Mouse (Mus musculus): ENCODE data around the gene Rps6ka1. TPM values are rescaled to one million over a fixed set of nuclear protein-coding genes. Genes with fewer than 3 reads are reported as not detected.
A peak's percentile ranks its signal among the peaks of the same experiment; 100 is the strongest.

The Rps6ka1 gene
- polyA plus RNA-seq, 1 experiment from 2014 or later, result 40.7 TPM

DNA sequence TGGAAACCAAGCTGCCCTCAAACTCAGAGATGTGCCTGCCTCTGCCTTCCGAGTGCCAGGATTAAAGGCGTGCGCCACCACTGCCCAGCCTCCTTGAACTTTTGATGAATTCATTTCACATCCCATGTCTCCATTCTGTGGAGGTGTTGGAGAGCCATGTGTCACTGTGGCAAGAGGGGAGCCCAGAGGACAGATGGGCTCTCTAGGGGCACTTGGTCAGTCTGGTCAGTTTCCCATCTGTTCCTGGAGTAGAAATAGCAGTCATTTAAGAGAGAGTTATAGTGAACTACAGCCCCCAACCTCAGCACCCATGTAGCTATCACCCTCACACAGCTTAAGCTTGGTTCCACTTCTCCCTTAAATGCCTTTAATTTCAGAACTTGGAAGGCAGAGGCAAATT, 8.4 kb upstream of the Rps6ka1 start:
- Histone ChIP-seq H3K4me2 (no peak overlapping the region), H3K9me3 (no peaks in the 10 kb centered on the region), H3K36me3 (no peaks in the 10 kb centered on the region), H3K4me1 (peaks cover 11% of the 10 kb centered on the region), H3K27ac (no peak overlapping the region), H3K9ac (no peak overlapping the region), H3K4me3 (no peak overlapping the region), H3K27me3 (no peaks in the 10 kb centered on the region)
- ATAC-seq (ENCODE audit: insufficient number of reproducible peaks, insufficient read depth, low FRiP score, low TSS enrichment, low read depth), result no peak
- WGBS, result 97% methylated on average over 3 of the region's 3 CpGs

DNA sequence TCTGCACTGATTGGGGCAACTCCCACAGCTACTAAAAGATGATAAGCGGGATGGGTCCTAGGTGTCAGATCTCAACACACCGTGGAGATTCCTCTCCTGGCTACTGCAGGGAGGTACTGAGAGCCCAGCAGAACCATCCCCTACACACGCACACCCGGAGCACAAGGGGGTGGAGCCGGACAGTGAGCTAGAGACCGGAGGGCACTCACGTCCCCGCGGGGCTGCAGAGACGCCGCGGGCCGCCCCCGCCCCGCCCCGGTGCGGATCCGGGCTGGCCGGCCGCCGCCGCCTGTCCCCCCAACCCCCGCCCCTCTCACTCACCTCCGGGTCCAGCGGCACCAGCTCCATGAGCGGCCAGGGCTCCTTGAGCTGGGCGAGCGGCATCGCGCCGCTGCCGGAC, 348 bp downstream of the Rps6ka1 start:
- ATAC-seq (ENCODE audit: insufficient number of reproducible peaks, insufficient read depth, low FRiP score, low TSS enrichment, low read depth), result peak; percentile 8; the same call in 1 of the 2 replicates
- no peaks in the 10 kb centered on the region for H3K27me3 ChIP-seq
- H3K9me3 ChIP-seq, result no peaks in the 10 kb centered on the region
- H3K4me1 ChIP-seq, result peaks cover 28% of the 10 kb centered on the region
- H3K27ac ChIP-seq, result peak overlapping the region; percentile 92
- peak overlapping the region; percentile 91 for H3K4me2 ChIP-seq
- peak overlapping the region; percentile 89 for H3K4me3 ChIP-seq
- no peaks in the 10 kb centered on the region for H3K36me3 ChIP-seq
- peak overlapping the region; percentile 91 for H3K9ac ChIP-seq
- 0% methylated on average over 14 of the region's 32 CpGs for WGBS

DNA sequence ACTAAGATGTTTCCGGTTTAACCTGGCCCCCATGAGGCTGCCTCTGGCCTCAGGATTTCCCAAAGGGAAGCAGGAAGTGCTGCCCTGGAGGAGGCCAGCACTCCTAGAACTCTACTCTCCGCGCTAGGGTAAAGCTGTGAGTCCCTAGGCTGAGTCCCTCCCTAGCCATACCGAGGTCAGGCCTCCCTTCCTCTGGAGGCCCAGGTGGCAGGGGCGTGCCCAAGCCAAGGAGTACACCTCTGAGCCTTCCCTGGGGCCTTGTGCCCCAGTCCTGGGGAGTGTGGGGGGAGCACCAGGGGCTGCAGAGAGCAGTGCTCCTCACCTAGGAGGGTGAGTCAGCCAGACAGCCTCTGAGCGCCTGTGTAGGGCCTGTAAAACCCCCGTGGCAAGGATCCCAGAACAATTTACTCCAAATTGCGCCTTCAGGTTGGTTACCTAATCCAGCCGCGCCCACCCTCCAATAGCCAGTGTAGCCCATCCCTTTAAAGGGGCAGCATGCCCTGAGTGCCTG, 1.6 kb downstream of the Rps6ka1 start:
- peak overlapping the region; percentile 91 for H3K9ac ChIP-seq
- H3K9me3 ChIP-seq, result no peaks in the 10 kb centered on the region
- H3K27ac ChIP-seq, result peak overlapping the region; percentile 92
- peaks cover 28% of the 10 kb centered on the region for H3K4me1 ChIP-seq
- ATAC-seq (ENCODE audit: insufficient number of reproducible peaks, insufficient read depth, low FRiP score, low TSS enrichment, low read depth), result no peak
- peak overlapping the region; percentile 89 for H3K4me3 ChIP-seq
- no peaks in the 10 kb centered on the region for H3K27me3 ChIP-seq
- H3K4me2 ChIP-seq, result peak overlapping the region; percentile 91
- 0 out of 2 replicates have a peak, but pooled peaks cover under 1% of the 10 kb centered on the region for H3K36me3 ChIP-seq
- WGBS, result 9% methylated on average over 10 of the region's 10 CpGs

DNA sequence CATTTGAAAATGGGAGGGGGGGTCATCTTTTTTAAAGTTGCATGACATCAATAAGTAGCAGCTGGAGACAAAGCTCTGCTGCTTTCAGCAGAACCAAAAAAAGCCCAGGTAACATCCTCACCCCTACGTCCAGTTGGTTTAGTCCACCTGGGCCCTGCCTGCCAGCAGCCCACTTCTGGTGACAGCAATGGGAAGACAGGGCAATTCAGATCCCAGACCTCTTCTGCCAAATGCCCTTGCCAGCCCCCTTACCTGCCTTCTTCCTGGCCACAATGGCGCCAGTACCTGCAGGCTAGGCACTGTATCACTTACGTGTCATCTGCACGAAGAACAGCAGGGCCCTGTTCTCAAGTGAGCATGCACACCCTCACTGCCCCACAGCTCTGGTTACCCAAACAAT, 2.3 kb downstream of the Rps6ka1 start:
- H3K4me2 ChIP-seq, result peak overlapping the region; percentile 91
- 74% methylated on average over 4 of the region's 4 CpGs for WGBS
- peaks cover 28% of the 10 kb centered on the region for H3K4me1 ChIP-seq
- H3K4me3 ChIP-seq, result 0 out of 2 replicates have a peak overlapping the region, but pooled peaks have one; percentile 89
- peak overlapping the region; percentile 92; the same call in 1 of the 2 replicates for H3K27ac ChIP-seq
- no peak for ATAC-seq (ENCODE audit: insufficient number of reproducible peaks, insufficient read depth, low FRiP score, low TSS enrichment, low read depth)
- H3K9ac ChIP-seq, result peak overlapping the region; percentile 91; the same call in 1 of the 2 replicates
- no peaks in the 10 kb centered on the region for H3K9me3 ChIP-seq
- H3K27me3 ChIP-seq, result no peaks in the 10 kb centered on the region
- H3K36me3 ChIP-seq, result peaks cover 7% of the 10 kb centered on the region

DNA sequence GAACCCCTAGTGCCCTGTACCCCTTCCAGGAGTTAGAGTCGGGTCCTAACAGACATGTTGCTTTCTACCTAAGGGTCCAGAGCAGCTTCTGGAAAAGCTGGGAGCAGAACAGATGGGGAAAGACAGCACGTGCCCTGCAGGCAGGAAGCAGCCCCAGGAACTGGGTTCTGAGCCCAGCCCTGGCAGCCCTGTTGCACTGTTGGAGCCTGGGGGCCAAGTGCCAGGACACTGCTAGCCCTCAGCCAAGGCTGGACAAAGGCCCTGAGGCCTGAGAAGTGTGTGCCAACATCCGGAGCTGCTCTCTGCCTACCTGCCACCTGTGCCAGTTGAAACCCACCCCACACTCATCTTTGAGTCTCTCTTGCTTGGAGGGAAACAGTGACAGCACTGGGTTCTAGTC, 2.7 kb downstream of the Rps6ka1 start:
- Histone ChIP-seq H3K36me3 (peaks cover 9% of the 10 kb centered on the region), H3K9ac (no peak overlapping the region), H3K4me3 (no peak overlapping the region), H3K27me3 (no peaks in the 10 kb centered on the region), H3K4me1 (peaks cover 28% of the 10 kb centered on the region), H3K4me2 (no peak overlapping the region), H3K9me3 (no peaks in the 10 kb centered on the region), H3K27ac (no peak overlapping the region)
- no peak for ATAC-seq (ENCODE audit: insufficient number of reproducible peaks, insufficient read depth, low FRiP score, low TSS enrichment, low read depth)
- 72% methylated on average over 3 of the region's 3 CpGs for WGBS

DNA sequence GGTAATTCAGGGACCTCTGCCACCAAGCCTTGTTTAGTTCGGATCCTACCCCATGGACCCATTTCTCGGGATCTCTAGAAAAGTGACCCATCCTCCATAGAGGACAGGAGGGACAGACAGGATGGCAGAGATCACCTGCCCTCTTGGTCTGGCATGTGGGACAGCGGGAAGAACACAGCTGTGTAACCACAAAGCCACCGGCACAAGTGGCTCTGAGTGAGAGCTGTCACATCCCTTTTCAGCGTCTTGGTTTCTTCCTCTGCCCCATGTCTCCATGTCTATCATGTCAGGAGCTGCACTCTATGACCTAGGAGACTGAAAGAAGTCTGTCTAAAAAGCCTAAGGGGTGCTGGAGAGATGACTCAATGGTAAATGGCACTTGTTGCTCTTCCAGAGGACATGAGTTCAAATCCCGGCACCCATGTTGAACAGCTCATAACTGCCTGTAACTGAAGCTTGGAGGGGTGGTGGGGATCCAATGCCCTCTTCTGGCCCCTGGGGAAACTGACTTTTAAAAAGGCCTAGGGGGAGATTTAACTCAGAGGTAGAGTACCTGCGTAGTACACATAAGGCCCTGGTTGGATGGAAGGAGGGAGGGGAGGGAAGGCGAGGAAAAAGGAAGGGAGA, 3.4 kb downstream of the Rps6ka1 start:
- no peak overlapping the region for H3K4me2 ChIP-seq
- H3K9ac ChIP-seq, result no peak overlapping the region

DNA sequence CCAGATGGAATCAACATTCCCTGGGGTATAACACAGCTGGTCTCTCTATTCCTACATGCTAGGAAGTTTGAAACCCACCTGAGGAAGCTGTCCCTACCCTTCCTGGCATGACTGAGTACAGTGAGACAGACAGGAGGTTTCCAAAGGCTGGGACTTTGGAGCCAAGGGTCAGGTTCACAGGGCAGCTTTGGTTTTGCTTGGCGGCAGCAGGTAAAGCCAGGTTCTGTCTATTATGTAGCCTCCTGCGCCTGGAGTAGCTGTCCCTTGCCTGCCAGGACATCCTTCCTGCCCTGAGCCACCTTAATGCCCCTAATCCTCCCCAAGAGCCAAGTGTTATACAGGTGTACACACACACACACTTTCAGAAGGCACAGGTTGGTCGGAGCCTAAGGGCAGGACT, 5.7 kb downstream of the Rps6ka1 start:
- no peak for ATAC-seq (ENCODE audit: insufficient number of reproducible peaks, insufficient read depth, low FRiP score, low TSS enrichment, low read depth)
- no peak overlapping the region for H3K4me2 ChIP-seq
- H3K9me3 ChIP-seq, result no peaks in the 10 kb centered on the region
- H3K4me3 ChIP-seq, result no peak overlapping the region
- no peaks in the 10 kb centered on the region for H3K27me3 ChIP-seq
- peaks cover 33% of the 10 kb centered on the region for H3K36me3 ChIP-seq
- H3K9ac ChIP-seq, result no peak overlapping the region
- H3K4me1 ChIP-seq, result peaks cover 21% of the 10 kb centered on the region
- WGBS, result 79% methylated on average over 3 of the region's 3 CpGs
- no peak overlapping the region for H3K27ac ChIP-seq

More for the DNA sequence above, 3.4 kb downstream of the Rps6ka1 start:
- Histone ChIP-seq H3K36me3 (peaks cover 16% of the 10 kb centered on the region), H3K4me1 (peaks cover 28% of the 10 kb centered on the region), H3K9me3 (no peaks in the 10 kb centered on the region), H3K27me3 (no peaks in the 10 kb centered on the region), H3K4me3 (no peak overlapping the region), H3K27ac (no peak overlapping the region)
- WGBS, result 85% methylated on average over 8 of the region's 8 CpGs
- ATAC-seq (ENCODE audit: insufficient number of reproducible peaks, insufficient read depth, low FRiP score, low TSS enrichment, low read depth), result no peak

DNA sequence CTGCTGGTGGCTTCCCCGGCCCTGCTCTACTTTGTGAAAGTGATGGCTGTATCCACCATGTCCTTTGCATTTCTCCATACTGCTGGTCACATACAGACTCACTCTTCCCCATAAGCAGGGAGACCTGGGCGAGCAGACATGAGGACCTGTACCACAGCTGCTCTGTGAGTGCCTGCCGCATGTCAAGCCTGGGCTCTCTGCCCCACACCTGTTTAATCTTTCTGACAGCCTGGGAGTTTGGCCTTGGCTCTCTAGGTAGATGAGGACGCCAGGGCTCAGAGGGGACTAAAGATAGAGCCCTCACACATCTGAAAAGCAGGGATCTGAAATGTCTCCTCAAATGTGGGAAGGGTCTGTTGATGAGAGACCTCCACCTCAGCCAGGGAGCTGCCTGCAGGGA, 6.2 kb downstream of the Rps6ka1 start:
- Histone ChIP-seq H3K9ac (no peak overlapping the region), H3K4me1 (peaks cover 17% of the 10 kb centered on the region), H3K36me3 (peaks cover 35% of the 10 kb centered on the region), H3K27ac (no peak overlapping the region), H3K27me3 (no peaks in the 10 kb centered on the region), H3K4me2 (no peak overlapping the region), H3K9me3 (no peaks in the 10 kb centered on the region), H3K4me3 (no peak overlapping the region)
- 78% methylated on average over 4 of the region's 4 CpGs for WGBS
- ATAC-seq (ENCODE audit: insufficient number of reproducible peaks, insufficient read depth, low FRiP score, low TSS enrichment, low read depth), result no peak

DNA sequence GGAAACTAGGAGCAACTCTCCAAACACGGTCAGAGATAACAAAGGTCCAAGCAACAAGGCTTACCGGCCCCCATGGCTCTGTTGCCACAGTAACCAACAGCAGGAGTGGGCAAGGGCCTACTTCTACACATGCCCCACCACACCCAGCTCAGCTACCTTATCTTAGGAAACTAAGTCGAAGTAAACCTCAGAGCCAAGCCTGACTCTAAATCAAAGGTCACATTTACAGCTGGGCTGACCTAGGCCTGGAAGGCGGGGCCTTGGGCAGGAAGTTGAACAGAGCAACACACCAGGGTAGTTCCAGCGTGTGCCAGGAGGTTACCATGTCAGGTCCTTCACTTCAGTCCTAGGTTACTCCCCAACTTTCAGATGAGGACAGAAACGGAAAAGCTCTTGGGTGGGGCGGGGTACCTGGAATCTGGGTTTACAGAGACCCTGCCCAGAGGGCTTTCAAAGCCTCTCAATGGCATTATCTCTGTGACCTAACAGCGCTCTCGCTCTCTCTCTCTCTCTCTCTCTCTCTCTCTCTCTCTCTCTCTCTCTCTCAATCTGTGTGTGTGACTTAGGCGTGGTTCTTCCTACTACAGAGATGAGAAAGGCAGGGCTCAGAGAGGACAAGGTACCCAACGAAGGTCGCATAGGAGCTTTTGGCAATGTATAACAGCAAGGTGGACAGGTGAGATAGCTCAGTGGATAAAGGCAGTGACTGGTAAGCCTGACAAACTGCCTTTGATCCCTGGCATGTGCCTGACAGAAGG, 8.3 kb downstream of the Rps6ka1 start:
- H3K27ac ChIP-seq, result no peak overlapping the region
- peaks cover 44% of the 10 kb centered on the region for H3K36me3 ChIP-seq
- H3K4me3 ChIP-seq, result no peak overlapping the region
- no peaks in the 10 kb centered on the region for H3K9me3 ChIP-seq
- no peak for ATAC-seq (ENCODE audit: insufficient number of reproducible peaks, insufficient read depth, low FRiP score, low TSS enrichment, low read depth)
- no peaks in the 10 kb centered on the region for H3K27me3 ChIP-seq
- no peak overlapping the region for H3K9ac ChIP-seq
- no peaks in the 10 kb centered on the region for H3K4me1 ChIP-seq
- H3K4me2 ChIP-seq, result no peak overlapping the region
- WGBS, result 85% methylated on average over 12 of the region's 12 CpGs

DNA sequence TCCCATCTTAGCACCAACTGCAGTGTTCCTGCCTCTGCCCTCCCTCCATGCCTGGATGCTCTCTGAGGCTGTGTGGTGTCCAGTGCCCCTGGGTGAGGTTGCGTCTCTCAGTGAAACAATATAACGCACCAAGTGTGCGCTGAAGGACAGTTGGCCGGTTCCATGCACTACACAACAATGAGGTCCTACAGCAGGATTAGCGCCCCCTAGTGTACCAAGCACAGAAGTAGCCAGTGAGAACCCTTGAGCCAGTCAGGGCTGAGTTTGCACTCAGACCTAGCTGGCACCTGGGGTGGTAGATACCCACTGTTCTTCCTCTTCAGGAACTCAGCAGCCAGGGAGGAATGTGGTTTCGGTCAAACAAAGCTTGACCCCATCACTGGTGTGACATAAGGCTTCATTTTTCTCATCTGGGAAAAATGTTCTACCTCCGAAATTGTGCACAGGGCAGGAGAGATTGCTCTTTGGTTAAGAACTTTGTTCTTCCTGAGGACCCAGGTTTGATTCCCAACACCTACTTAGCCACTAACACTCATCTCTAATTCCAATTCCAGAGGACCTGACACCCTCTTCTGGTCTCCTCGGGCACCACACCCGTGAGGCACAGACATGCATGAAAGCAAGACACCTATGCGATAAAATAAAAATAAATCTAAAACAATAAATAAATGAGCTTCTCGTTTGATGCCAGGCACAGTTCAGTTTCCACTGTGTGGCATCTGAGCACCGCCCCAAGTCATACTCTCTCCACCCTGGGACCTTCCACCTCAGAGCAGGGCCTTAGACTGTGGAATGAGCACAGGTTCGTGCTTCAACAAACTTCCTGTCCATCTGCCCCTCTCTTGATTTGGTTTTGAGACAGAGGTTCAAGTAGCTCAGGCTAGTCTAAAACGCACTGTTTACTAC, 9.5 kb downstream of the Rps6ka1 start:
- H3K36me3 ChIP-seq, result peaks cover 44% of the 10 kb centered on the region
- no peak overlapping the region for H3K4me3 ChIP-seq
- 88% methylated on average over 14 of the region's 14 CpGs for WGBS
- no peak overlapping the region for H3K9ac ChIP-seq
- H3K27me3 ChIP-seq, result no peaks in the 10 kb centered on the region
- no peak overlapping the region for H3K27ac ChIP-seq
- H3K4me1 ChIP-seq, result no peaks in the 10 kb centered on the region
- no peak overlapping the region for H3K4me2 ChIP-seq
- no peaks in the 10 kb centered on the region for H3K9me3 ChIP-seq
- no peak for ATAC-seq (ENCODE audit: insufficient number of reproducible peaks, insufficient read depth, low FRiP score, low TSS enrichment, low read depth)

DNA sequence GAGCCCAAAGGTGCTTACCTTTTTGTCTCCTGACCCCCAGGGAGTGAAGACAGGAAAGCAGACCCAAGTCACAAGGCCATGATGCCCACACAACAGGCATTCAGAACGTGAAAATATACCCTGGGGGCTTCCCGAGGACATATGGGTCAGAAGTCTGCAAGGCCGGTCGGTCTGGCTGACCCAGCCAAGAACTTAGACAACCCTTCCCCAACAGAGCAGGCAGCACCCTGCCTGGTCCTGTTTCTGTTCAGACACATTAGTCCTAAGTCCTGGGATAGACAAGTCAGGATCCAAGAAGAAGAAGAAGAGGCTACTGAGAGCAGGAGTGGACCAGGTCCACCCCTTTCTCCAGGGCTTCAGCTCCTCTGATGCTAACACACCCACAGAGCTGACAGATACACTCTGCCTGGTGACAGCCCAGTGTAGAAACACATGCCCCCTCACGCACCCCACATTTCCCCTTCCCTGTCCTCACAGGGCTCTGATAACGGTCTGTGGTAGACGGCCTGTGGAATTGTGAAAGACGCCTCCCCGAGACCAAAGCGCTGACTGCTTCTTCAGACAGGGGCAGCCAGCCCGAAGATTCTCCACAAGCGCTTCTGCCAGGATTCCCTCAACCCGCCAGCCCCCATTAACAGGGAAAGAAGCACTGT, 12.6 kb downstream of the Rps6ka1 start:
- no peak overlapping the region for H3K4me3 ChIP-seq
- H3K27ac ChIP-seq, result no peak overlapping the region
- 0 out of 2 replicates have a peak, but pooled peaks cover 2% of the 10 kb centered on the region for H3K4me1 ChIP-seq
- H3K36me3 ChIP-seq, result peaks cover 43% of the 10 kb centered on the region
- WGBS, result 66% methylated on average over 13 of the region's 13 CpGs
- H3K9me3 ChIP-seq, result no peaks in the 10 kb centered on the region
- H3K4me2 ChIP-seq, result no peak overlapping the region
- H3K9ac ChIP-seq, result 0 out of 2 replicates have a peak overlapping the region, but pooled peaks have one; percentile 8
- H3K27me3 ChIP-seq, result no peaks in the 10 kb centered on the region
- no peak for ATAC-seq (ENCODE audit: insufficient number of reproducible peaks, insufficient read depth, low FRiP score, low TSS enrichment, low read depth)
